Mouse (Mus musculus): Measurements from ENCODE around the gene Pfdn6. TPM values are rescaled to one million over a fixed set of nuclear protein-coding genes. Genes with fewer than 3 reads are reported as not detected.
"Not testable (repeated sequence)": the region's sequence is repeated elsewhere in the genome, so short reads cannot be mapped to it uniquely, and the experiment has no call there.

Gene Pfdn6
- polyA plus RNA-seq, 1 experiment, result 89.6 TPM

GRCm38 (mm10) chr17:33902491-33902890 is 37.7 kb downstream of the Pfdn6 start:
- 12% methylated on average over 7 of the region's 7 CpGs for WGBS
- no peak for TF ChIP-seq CTCF (IDR thresholded peaks at IDR 0.05; ENCODE audit: control insufficient read depth, insufficient read depth, low read length)
- no peak for TF ChIP-seq POLR2A (IDR thresholded peaks at IDR 0.05; ENCODE audit: borderline replicate concordance, control insufficient read depth, low read depth, low read length)
- H3K4me1 ChIP-seq (ENCODE audit: control insufficient read depth, insufficient read depth, low read length), result peaks cover 6% of the 10 kb centered on the region
- no peak overlapping the region for H3K27ac ChIP-seq (ENCODE audit: control insufficient read depth, insufficient read depth, low read depth, low read length, poor library complexity)
- no peak overlapping the region for H3K4me3 ChIP-seq (replicated peaks; ENCODE audit: control insufficient read depth, low read depth, low read length)

- peaks cover 6% of the 10 kb centered on the region for H3K4me1 ChIP-seq (ENCODE audit: control insufficient read depth, insufficient read depth, low read length)
- H3K27ac ChIP-seq (ENCODE audit: control insufficient read depth, insufficient read depth, low read depth, low read length, poor library complexity), result no peak overlapping the region
- WGBS, result 53% methylated on average over 4 of the region's 4 CpGs
- TF ChIP-seq POLR2A (IDR thresholded peaks at IDR 0.05; ENCODE audit: borderline replicate concordance, control insufficient read depth, low read depth, low read length) (no peak), CTCF (IDR thresholded peaks at IDR 0.05; ENCODE audit: control insufficient read depth, insufficient read depth, low read length) (no peak)
- no peak overlapping the region for H3K4me3 ChIP-seq (replicated peaks; ENCODE audit: control insufficient read depth, low read depth, low read length)
These were observed 38.1 kb downstream of the Pfdn6 start for GRCm38 (mm10) chr17:33902079-33902478.

DNA sequence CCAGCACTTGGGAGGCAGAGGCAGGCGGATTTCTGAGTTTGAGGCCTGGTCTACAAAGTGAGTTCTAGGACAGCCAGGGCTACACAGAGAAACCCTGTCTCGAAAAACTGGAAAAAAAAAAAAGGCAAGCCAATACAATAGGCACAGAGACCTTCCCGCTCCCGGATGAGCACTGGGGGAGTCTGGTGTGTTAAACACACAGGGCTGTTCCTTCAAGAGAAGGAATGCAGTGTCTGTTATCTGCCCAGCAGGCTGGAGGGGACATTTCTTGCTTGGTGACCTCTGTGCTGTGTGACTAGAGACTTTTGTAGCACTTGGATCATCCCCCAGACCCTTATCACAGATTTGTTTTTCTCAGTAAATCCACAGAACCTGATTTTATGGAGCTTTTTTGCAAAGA is 38.5 kb downstream of the Pfdn6 start:
- Histone ChIP-seq H3K4me1 (ENCODE audit: control insufficient read depth, insufficient read depth, low read length) (peaks cover 6% of the 10 kb centered on the region), H3K4me3 (replicated peaks; ENCODE audit: control insufficient read depth, low read depth, low read length) (no peak overlapping the region), H3K27ac (ENCODE audit: control insufficient read depth, insufficient read depth, low read depth, low read length, poor library complexity) (no peak overlapping the region)
- TF ChIP-seq POLR2A (IDR thresholded peaks at IDR 0.05; ENCODE audit: borderline replicate concordance, control insufficient read depth, low read depth, low read length) (no peak), CTCF (IDR thresholded peaks at IDR 0.05; ENCODE audit: control insufficient read depth, insufficient read depth, low read length) (no peak)
- 80% methylated on average over 4 of the region's 4 CpGs for WGBS

- Histone ChIP-seq H3K4me1 (ENCODE audit: control insufficient read depth, insufficient read depth, low read length) (peaks cover 6% of the 10 kb centered on the region), H3K4me3 (replicated peaks; ENCODE audit: control insufficient read depth, low read depth, low read length) (no peak overlapping the region), H3K27ac (ENCODE audit: control insufficient read depth, insufficient read depth, low read depth, low read length, poor library complexity) (no peak overlapping the region)
- whole genome bisulfite sequencing, result 73% methylated on average over 4 of the region's 4 CpGs
- TF ChIP-seq CTCF (IDR thresholded peaks at IDR 0.05; ENCODE audit: control insufficient read depth, insufficient read depth, low read length) (no peak), POLR2A (IDR thresholded peaks at IDR 0.05; ENCODE audit: borderline replicate concordance, control insufficient read depth, low read depth, low read length) (no peak)
These were observed 39.2 kb downstream of the Pfdn6 start for GRCm38 (mm10) chr17:33900989-33901314.

DNA sequence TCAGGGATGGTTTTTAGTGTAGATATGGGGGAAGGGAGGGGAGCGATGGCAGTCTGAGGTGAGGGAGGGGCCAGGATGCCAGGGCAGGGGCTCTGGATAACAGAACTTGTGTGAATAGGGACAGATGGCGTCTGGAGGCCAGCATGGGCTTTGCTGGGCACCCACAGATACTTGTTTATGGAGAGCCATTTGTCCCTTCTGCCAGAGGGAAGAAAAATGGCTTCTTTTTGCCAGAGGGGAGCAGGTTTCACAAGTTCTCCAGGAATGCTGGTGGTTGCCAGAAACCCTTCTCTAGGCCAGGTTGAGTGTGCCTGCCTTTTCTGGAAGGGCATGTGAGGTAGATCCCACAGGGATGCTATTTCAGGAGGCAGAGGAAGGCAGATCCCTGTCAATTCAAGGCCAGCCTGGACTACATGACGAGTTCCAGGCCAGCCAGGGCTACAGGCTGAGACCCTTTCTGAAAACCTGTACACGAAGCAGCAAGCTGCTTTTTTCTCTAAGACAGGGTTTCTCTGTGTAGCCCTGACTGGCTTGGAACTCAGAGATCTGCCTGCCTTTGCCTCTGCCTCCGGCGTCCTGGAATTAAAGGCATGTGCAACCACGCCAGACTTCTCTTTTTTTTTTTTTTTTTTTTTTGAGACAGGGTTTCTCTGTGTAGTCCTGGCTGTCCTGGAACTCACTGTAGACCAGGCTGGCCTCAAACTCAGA is 39.7 kb downstream of the Pfdn6 start:
- Histone ChIP-seq H3K4me3 (replicated peaks; ENCODE audit: control insufficient read depth, low read depth, low read length) (no peak overlapping the region), H3K4me1 (ENCODE audit: control insufficient read depth, insufficient read depth, low read length) (peaks cover 6% of the 10 kb centered on the region), H3K27ac (ENCODE audit: control insufficient read depth, insufficient read depth, low read depth, low read length, poor library complexity) (peak overlapping the region; percentile 12; the same call in 1 of the 2 replicates)
- TF ChIP-seq POLR2A (IDR thresholded peaks at IDR 0.05; ENCODE audit: borderline replicate concordance, control insufficient read depth, low read depth, low read length), result no peak
- TF ChIP-seq CTCF (IDR thresholded peaks at IDR 0.05; ENCODE audit: control insufficient read depth, insufficient read depth, low read length), result no peak
- 50% methylated on average over 7 of the region's 7 CpGs for WGBS

DNA sequence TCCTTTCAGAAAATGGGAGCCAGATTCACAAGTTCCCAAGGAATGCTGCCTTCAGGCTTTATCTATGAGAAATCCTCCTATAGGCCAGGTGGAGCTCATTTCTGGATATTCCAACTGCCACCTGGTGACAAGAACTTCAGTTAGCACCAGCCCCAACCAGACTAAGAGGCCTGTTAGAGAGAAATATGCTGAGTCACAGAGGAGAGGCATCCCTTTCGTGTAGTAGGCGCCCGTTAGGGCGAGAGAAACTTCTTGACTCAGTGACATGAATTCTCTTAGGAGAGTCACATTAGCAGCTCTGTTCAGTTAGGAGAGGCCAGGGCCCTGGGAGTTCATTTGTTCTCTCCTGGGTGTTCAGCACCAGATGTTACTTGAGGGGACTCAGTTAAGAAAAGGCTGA is 40.5 kb downstream of the Pfdn6 start:
- 23% methylated on average over 4 of the region's 4 CpGs for WGBS
- peak overlapping the region; percentile 50 for H3K27ac ChIP-seq (ENCODE audit: control insufficient read depth, insufficient read depth, low read depth, low read length, poor library complexity)
- H3K4me3 ChIP-seq (replicated peaks; ENCODE audit: control insufficient read depth, low read depth, low read length), result no peak overlapping the region

DNA sequence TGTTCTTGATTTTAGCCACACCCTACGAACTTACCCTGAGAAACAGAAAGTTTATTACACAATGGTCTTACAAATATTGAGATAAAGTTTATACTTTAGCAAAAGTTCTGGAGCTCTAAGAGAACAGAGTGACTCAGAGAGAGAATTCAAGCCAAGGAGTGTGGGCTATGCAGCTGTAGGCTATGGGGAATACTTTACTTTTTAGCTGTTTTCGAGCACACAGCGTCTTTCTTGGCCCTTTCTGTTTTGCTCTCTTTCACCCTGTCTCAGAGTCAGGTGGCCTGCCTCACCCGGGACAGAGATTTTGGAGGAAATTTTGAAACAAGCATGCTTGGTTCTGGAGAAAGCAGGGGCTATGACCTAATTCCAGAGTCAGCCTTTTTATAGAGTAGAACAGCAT is 42.0 kb downstream of the Pfdn6 start:
- WGBS, result 61% methylated on average over 4 of the region's 4 CpGs
- H3K4me3 ChIP-seq (replicated peaks; ENCODE audit: control insufficient read depth, low read depth, low read length); H3K27ac ChIP-seq (ENCODE audit: control insufficient read depth, insufficient read depth, low read depth, low read length, poor library complexity); H3K4me1 ChIP-seq (ENCODE audit: control insufficient read depth, insufficient read depth, low read length): not testable (repeated sequence)

More for the DNA sequence above, 40.5 kb downstream of the Pfdn6 start:
- TF ChIP-seq POLR2A (IDR thresholded peaks at IDR 0.05; ENCODE audit: borderline replicate concordance, control insufficient read depth, low read depth, low read length) (no peak), CTCF (IDR thresholded peaks at IDR 0.05; ENCODE audit: control insufficient read depth, insufficient read depth, low read length) (no peak)
- peaks cover 6% of the 10 kb centered on the region for H3K4me1 ChIP-seq (ENCODE audit: control insufficient read depth, insufficient read depth, low read length)

- H3K27ac ChIP-seq (ENCODE audit: control insufficient read depth, insufficient read depth, low read depth, low read length, poor library complexity), result no peak overlapping the region
These were observed 42.9 kb downstream of the Pfdn6 start for GRCm38 (mm10) chr17:33897114-33897794.

GRCm38 (mm10) chr17:33893011-33893410 is 47.1 kb downstream of the Pfdn6 start:
- not testable (repeated sequence) for H3K27ac ChIP-seq (ENCODE audit: control insufficient read depth, insufficient read depth, low read depth, low read length, poor library complexity); H3K4me1 ChIP-seq (ENCODE audit: control insufficient read depth, insufficient read depth, low read length); H3K4me3 ChIP-seq (replicated peaks; ENCODE audit: control insufficient read depth, low read depth, low read length)
- 75% methylated on average over 4 of the region's 4 CpGs for WGBS

More at GRCm38 (mm10) chr17:33897114-33897794, 42.9 kb downstream of the Pfdn6 start:
- H3K4me1 ChIP-seq (ENCODE audit: control insufficient read depth, insufficient read depth, low read length), result peaks cover 6% of the 10 kb centered on the region
- WGBS, result 31% methylated on average over 6 of the region's 6 CpGs
- TF ChIP-seq CTCF (IDR thresholded peaks at IDR 0.05; ENCODE audit: control insufficient read depth, insufficient read depth, low read length) (peak; percentile 59), POLR2A (IDR thresholded peaks at IDR 0.05; ENCODE audit: borderline replicate concordance, control insufficient read depth, low read depth, low read length) (no peak)
- no peak overlapping the region for H3K4me3 ChIP-seq (replicated peaks; ENCODE audit: control insufficient read depth, low read depth, low read length)
